Mouse (Mus musculus) bone marrow, adult 2 months (tissue): ENCODE measurements at regions not wholly inside any gene's neighbourhood (a gene's known extent, or its start where the extent isn't known, plus 50 kb on each side); places are given as distances from the start of the nearest gene placed in this dataset.

Experiments
- CTCF ChIP-seq: fragments of 200-500 bp; IDR thresholded peaks from 2 replicates; pipeline ENCODE4 v1.5.1; 2011; ENCODE audit warnings: low read length, control low read depth; ENCODE audit not compliant: control insufficient read depth, insufficient read depth
- POLR2A ChIP-seq: fragments of 200-500 bp; IDR thresholded peaks from 2 replicates; pipeline ENCODE4 v1.6.1; 2011; ENCODE audit warnings: low read depth, mild to moderate bottlenecking, control low read depth, low read length, borderline replicate concordance; ENCODE audit not compliant: control insufficient read depth

DNA sequence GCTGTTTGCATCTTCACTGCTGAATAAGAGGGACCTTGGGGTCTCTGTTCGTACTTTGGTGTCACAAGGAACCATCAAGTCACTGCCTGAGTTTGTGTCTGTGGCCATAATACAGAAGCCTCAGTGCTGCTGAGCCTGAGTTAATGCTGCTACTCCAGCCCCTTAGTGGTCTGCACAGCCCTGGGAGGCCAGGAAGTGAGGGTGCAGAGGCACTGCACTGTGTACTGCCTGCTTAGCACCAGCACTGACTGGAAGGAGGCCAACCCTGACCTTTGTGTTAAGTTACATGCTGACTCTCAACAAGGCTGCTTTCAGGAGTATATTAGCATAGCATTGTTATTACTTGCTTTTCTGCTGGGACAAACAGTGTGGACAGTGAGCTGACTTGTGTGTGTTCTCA, 86.9 kb upstream of the Tmtc1 start:
- TF ChIP-seq CTCF (no peak), POLR2A (no peak)
